Mouse (Mus musculus): ENCODE data around the gene Fkbp2. TPM values are rescaled to one million over a fixed set of nuclear protein-coding genes. Genes with fewer than 3 reads are reported as not detected.

Gene Fkbp2
- polyA plus RNA-seq, 1 experiment, result 33.2 TPM

GRCm38 (mm10) chr19:6978639-6978974 lies 1.7 kb downstream of the Fkbp2 start:
- Histone ChIP-seq H3K27ac (ENCODE audit: control insufficient read depth, insufficient read depth, low read length) (peak overlapping the region; percentile 7; the same call in 1 of the 2 replicates), H3K4me3 (ENCODE audit: control insufficient read depth, insufficient read depth, low read length) (peak overlapping the region; percentile 48)
- 61% methylated on average over 3 of the region's 3 CpGs for WGBS

GRCm38 (mm10) chr19:6977759-6978638 lies 2.3 kb downstream of the Fkbp2 start:
- H3K4me1 ChIP-seq (replicated peaks; ENCODE audit: control insufficient read depth, insufficient read depth, low read length), result peaks cover 32% of the 10 kb centered on the region
- no peak for DNase-seq
- WGBS, result 90% methylated on average over 13 of the region's 13 CpGs
- peaks cover 6% of the 10 kb centered on the region; the same call in 1 of the 2 replicates for H3K36me3 ChIP-seq (ENCODE audit: control insufficient read depth, insufficient read depth, low read length)
- H3K4me3 ChIP-seq (ENCODE audit: control insufficient read depth, insufficient read depth, low read length), result no peak overlapping the region
- no peak for TF ChIP-seq CTCF (IDR thresholded peaks at IDR 0.05; ENCODE audit: borderline replicate concordance, control insufficient read depth, extremely low read depth, insufficient read depth, low read length, poor library complexity)
- no peak for TF ChIP-seq POLR2A (IDR thresholded peaks at IDR 0.05; ENCODE audit: control insufficient read depth, extremely low read depth, insufficient read depth, low read length, poor library complexity)
- no peaks in the 10 kb centered on the region for H3K27me3 ChIP-seq (ENCODE audit: control insufficient read depth, insufficient read depth, low read length)
- peak overlapping the region; percentile 14; the same call in 1 of the 2 replicates for H3K27ac ChIP-seq (ENCODE audit: control insufficient read depth, insufficient read depth, low read length)

More at GRCm38 (mm10) chr19:6978639-6978974, 1.7 kb downstream of the Fkbp2 start:
- Histone ChIP-seq H3K36me3 (ENCODE audit: control insufficient read depth, insufficient read depth, low read length) (peaks cover 6% of the 10 kb centered on the region; the same call in 1 of the 2 replicates), H3K27me3 (ENCODE audit: control insufficient read depth, insufficient read depth, low read length) (no peaks in the 10 kb centered on the region), H3K4me1 (replicated peaks; ENCODE audit: control insufficient read depth, insufficient read depth, low read length) (peaks cover 32% of the 10 kb centered on the region)
- no peak for TF ChIP-seq CTCF (IDR thresholded peaks at IDR 0.05; ENCODE audit: borderline replicate concordance, control insufficient read depth, extremely low read depth, insufficient read depth, low read length, poor library complexity)
- TF ChIP-seq POLR2A (IDR thresholded peaks at IDR 0.05; ENCODE audit: control insufficient read depth, extremely low read depth, insufficient read depth, low read length, poor library complexity), result no peak
- no peak for DNase-seq

GRCm38 (mm10) chr19:6975537-6976521 lies 4.5 kb downstream of the Fkbp2 start, which contains the start of gene Plcb3:
Gene Plcb3, minus strand, starts transcription at chr19:6976470.
- WGBS, result under 1% methylated on average over 16 of the region's 16 CpGs
- peak; percentile 87 for DNase-seq
- Histone ChIP-seq H3K36me3 (ENCODE audit: control insufficient read depth, insufficient read depth, low read length) (peaks cover 6% of the 10 kb centered on the region; the same call in 1 of the 2 replicates), H3K4me1 (replicated peaks; ENCODE audit: control insufficient read depth, insufficient read depth, low read length) (peaks cover 32% of the 10 kb centered on the region), H3K27ac (ENCODE audit: control insufficient read depth, insufficient read depth, low read length) (peak within 1 kb of the TSS; percentile 95), H3K27me3 (ENCODE audit: control insufficient read depth, insufficient read depth, low read length) (no peaks in the 10 kb centered on the region), H3K4me3 (ENCODE audit: control insufficient read depth, insufficient read depth, low read length) (peak within 1 kb of the TSS; percentile 62)
- TF ChIP-seq POLR2A (IDR thresholded peaks at IDR 0.05; ENCODE audit: control insufficient read depth, extremely low read depth, insufficient read depth, low read length, poor library complexity), result peak; percentile 63
- TF ChIP-seq CTCF (IDR thresholded peaks at IDR 0.05; ENCODE audit: borderline replicate concordance, control insufficient read depth, extremely low read depth, insufficient read depth, low read length, poor library complexity), result peak; percentile 54; the same call in 1 of the 2 replicates

GRCm38 (mm10) chr19:6974211-6975205 lies 5.8 kb downstream of the Fkbp2 start, which contains the start of gene Ppp1r14b:
Gene Ppp1r14b, plus strand, starts transcription at chr19:6974968.
- WGBS, result 1% methylated on average over 64 of the region's 84 CpGs

GRCm38 (mm10) chr19:6973581-6974190 lies 6.6 kb downstream of the Fkbp2 start:
- DNase-seq, result no peak
- H3K4me1 ChIP-seq (replicated peaks; ENCODE audit: control insufficient read depth, insufficient read depth, low read length), result peaks cover 44% of the 10 kb centered on the region
- no peak overlapping the region for H3K27ac ChIP-seq (ENCODE audit: control insufficient read depth, insufficient read depth, low read length)
- H3K4me3 ChIP-seq (ENCODE audit: control insufficient read depth, insufficient read depth, low read length), result no peak overlapping the region; the same call in 1 of the 2 replicates
- 43% methylated on average over 12 of the region's 12 CpGs for WGBS
- peaks cover 6% of the 10 kb centered on the region; the same call in 1 of the 2 replicates for H3K36me3 ChIP-seq (ENCODE audit: control insufficient read depth, insufficient read depth, low read length)
- H3K27me3 ChIP-seq (ENCODE audit: control insufficient read depth, insufficient read depth, low read length), result no peaks in the 10 kb centered on the region
- TF ChIP-seq POLR2A (IDR thresholded peaks at IDR 0.05; ENCODE audit: control insufficient read depth, extremely low read depth, insufficient read depth, low read length, poor library complexity) (no peak), CTCF (IDR thresholded peaks at IDR 0.05; ENCODE audit: borderline replicate concordance, control insufficient read depth, extremely low read depth, insufficient read depth, low read length, poor library complexity) (no peak)

More at GRCm38 (mm10) chr19:6974211-6975205, 5.8 kb downstream of the Fkbp2 start, which contains the start of gene Ppp1r14b:
- Histone ChIP-seq H3K4me1 (replicated peaks; ENCODE audit: control insufficient read depth, insufficient read depth, low read length) (peaks cover 43% of the 10 kb centered on the region), H3K27me3 (ENCODE audit: control insufficient read depth, insufficient read depth, low read length) (no peaks in the 10 kb centered on the region), H3K27ac (ENCODE audit: control insufficient read depth, insufficient read depth, low read length) (peak within 1 kb of the TSS; percentile 95), H3K4me3 (ENCODE audit: control insufficient read depth, insufficient read depth, low read length) (peak within 1 kb of the TSS; percentile 70), H3K36me3 (ENCODE audit: control insufficient read depth, insufficient read depth, low read length) (peaks cover 6% of the 10 kb centered on the region; the same call in 1 of the 2 replicates)
- peak; percentile 85 for DNase-seq
- TF ChIP-seq CTCF (IDR thresholded peaks at IDR 0.05; ENCODE audit: borderline replicate concordance, control insufficient read depth, extremely low read depth, insufficient read depth, low read length, poor library complexity), result no peak
- no peak; the same call in 1 of the 2 replicates for TF ChIP-seq POLR2A (IDR thresholded peaks at IDR 0.05; ENCODE audit: control insufficient read depth, extremely low read depth, insufficient read depth, low read length, poor library complexity)
